Mouse (Mus musculus) ES-E14 (cell line): ENCODE measurements around the gene Mroh9. TPM values are rescaled to one million over a fixed set of nuclear protein-coding genes. Genes with fewer than 3 reads are reported as not detected.
A peak's percentile ranks its signal among the peaks of the same experiment; 100 is the strongest.

Experiments
- DNase-seq: peaks from one replicate; pipeline ENCODE4 v3.0.0-alpha.2; 2013; ENCODE audit warnings: low read depth, low spot score
- H3K27ac ChIP-seq: 2 replicates; pipeline ENCODE4 v1.5.1; 2012; ENCODE audit warnings: low read depth, mild to moderate bottlenecking, low read length, moderate library complexity, mixed read lengths; ENCODE audit not compliant: poor library complexity, insufficient read depth, severe bottlenecking
- H3K36me3 ChIP-seq: 2 replicates; pipeline ENCODE4 v1.6.1; 2012; ENCODE audit warnings: mild to moderate bottlenecking, low read length, moderate library complexity, mixed read lengths; ENCODE audit not compliant: control insufficient read depth, poor library complexity, insufficient read depth, severe bottlenecking
- H3K4me1 ChIP-seq, 2 experiments: fragments of 150-350 bp in 1 of 2; sonication (generic) in 1 of 2; 2 replicates each; pipeline ENCODE4 v1.6.1; 2012; ENCODE audit warnings: low read length in 2 of 2, mild to moderate bottlenecking in 1 of 2, mixed read lengths in 1 of 2; ENCODE audit not compliant: control insufficient read depth in 2 of 2, insufficient read depth in 2 of 2, poor library complexity in 1 of 2
- H3K4me3 ChIP-seq, 2 experiments: fragments of 150-350 bp in 1 of 2; sonication (generic) in 1 of 2; 2 replicates each; pipeline ENCODE4 v1.5.1; 2012; ENCODE audit warnings: low read length in 2 of 2, low read depth in 1 of 2, mild to moderate bottlenecking in 1 of 2, mixed read lengths in 1 of 2; ENCODE audit not compliant: insufficient read depth in 1 of 2, poor library complexity in 1 of 2, severe bottlenecking in 1 of 2
- H3K9ac ChIP-seq: 2 replicates; pipeline ENCODE4 v1.6.1; 2012; ENCODE audit warnings: low read depth, mild to moderate bottlenecking, low read length, mixed read lengths; ENCODE audit not compliant: poor library complexity, insufficient read depth, severe bottlenecking
- H3K9me3 ChIP-seq: fragments of 150-350 bp; sonication (generic); 2 replicates; pipeline ENCODE4 v1.6.1; 2012; ENCODE audit warnings: low read depth, mild to moderate bottlenecking, low read length; ENCODE audit not compliant: control insufficient read depth, insufficient read depth
- CHD2 ChIP-seq: IDR thresholded peaks from 2 replicates; pipeline ENCODE4 v1.6.1; 2014; ENCODE audit warnings: mild to moderate bottlenecking, low read depth, low read length, inconsistent platforms
- HCFC1 ChIP-seq: IDR thresholded peaks from 2 replicates; pipeline ENCODE4 v1.6.1; 2012; ENCODE audit warnings: low read length, inconsistent platforms, borderline replicate concordance; ENCODE audit not compliant: insufficient read depth
- MAFK ChIP-seq: IDR thresholded peaks from 2 replicates; pipeline ENCODE4 v1.6.1; 2014; ENCODE audit warnings: mild to moderate bottlenecking, low read depth, low read length, inconsistent platforms; ENCODE audit not compliant: insufficient read depth
- ZC3H11A ChIP-seq: IDR thresholded peaks from 2 replicates; pipeline ENCODE4 v1.6.1; 2012; ENCODE audit warnings: low read depth, mild to moderate bottlenecking, inconsistent platforms, low read length, borderline replicate concordance
- ZNF384 ChIP-seq: IDR thresholded peaks from 2 replicates; pipeline ENCODE4 v1.6.1; 2012; ENCODE audit warnings: low read depth, low read length, inconsistent platforms
- in situ Hi-C, 2 experiments: fragments of 600-800 bp; cut with MboI; formaldehyde crosslinking; loops; one replicate each; pipeline ENCODE4 v1.15.1; 2025; ENCODE audit warnings: low sequenced_read_pairs in 2 of 2, inconsistent platforms in 1 of 2; ENCODE audit not compliant: unreplicated experiment in 2 of 2
- total RNA-seq: library from RNA; depleted of rRNA; stranded (reverse); fragments of 300-350 nt; gene quantifications from 2 replicates; pipeline ENCODE4 v1.2.3, GENCODE M21; 2012

The Mroh9 gene
- total RNA-seq, 1 experiment = not detected

- Histone ChIP-seq H3K27ac (no peak overlapping the region), H3K9ac (no peak overlapping the region), H3K36me3 (no peaks in the 10 kb centered on the region), H3K4me3 (no peak overlapping the region), H3K4me1 (no peaks in the 10 kb centered on the region), H3K9me3 (no peaks in the 10 kb centered on the region)
- TF ChIP-seq MAFK (no peak), HCFC1 (no peak), CHD2 (no peak), ZNF384 (no peak), ZC3H11A (no peak)
- in situ Hi-C loops = no loop called here
- peak; percentile 35 for DNase-seq
Measured at GRCm38 (mm10) chr1:163091438-163092155, 6.1 kb upstream of the Mroh9 start.

- Histone ChIP-seq H3K4me3 (no peak overlapping the region), H3K36me3 (no peaks in the 10 kb centered on the region), H3K27ac (no peak overlapping the region), H3K4me1 (no peaks in the 10 kb centered on the region), H3K9ac (no peak overlapping the region), H3K9me3 (no peaks in the 10 kb centered on the region)
- in situ Hi-C loops = loop anchor here (5.0 to 25.0 kb wide), 2 partner anchors 178 to 183 kb away; partner anchors contain the start of gene Fmo2 (in 1 of the 2)
- DNase-seq = no peak
- TF ChIP-seq HCFC1 = no peak
- no peak for TF ChIP-seq ZC3H11A
- TF ChIP-seq ZNF384 = no peak
- no peak for TF ChIP-seq MAFK
- TF ChIP-seq CHD2 = no peak
Measured at GRCm38 (mm10) chr1:163070502-163070901, 15.0 kb downstream of the Mroh9 start.

GRCm38 (mm10) chr1:163060381-163060780 is 25.1 kb downstream of the Mroh9 start:
- Histone ChIP-seq H3K27ac (no peak overlapping the region), H3K36me3 (no peaks in the 10 kb centered on the region), H3K4me1 (no peaks in the 10 kb centered on the region), H3K9me3 (no peaks in the 10 kb centered on the region), H3K4me3 (no peak overlapping the region), H3K9ac (no peak overlapping the region)
- TF ChIP-seq CHD2 (no peak), ZC3H11A (no peak), ZNF384 (no peak), MAFK (no peak), HCFC1 (no peak)
- no peak for DNase-seq
- in situ Hi-C loops = loop anchor here in 1 of 2 experiments (25.0 kb wide), 1 partner anchor 173 kb away; the partner anchor contains the start of gene Fmo2

- DNase-seq = no peak
- H3K4me3 ChIP-seq = no peak overlapping the region
- no peak overlapping the region for H3K27ac ChIP-seq
- H3K9me3 ChIP-seq = no peaks in the 10 kb centered on the region
- peak; percentile 37; the same call in 1 of the 2 replicates for TF ChIP-seq ZC3H11A
- TF ChIP-seq ZNF384 = no peak
- no peaks in the 10 kb centered on the region for H3K4me1 ChIP-seq
- H3K36me3 ChIP-seq = no peaks in the 10 kb centered on the region
- in situ Hi-C loops = loop anchor here in 1 of 2 experiments (25.0 kb wide), 1 partner anchor 170 kb away; the partner anchor contains the start of gene Fmo2
- no peak overlapping the region for H3K9ac ChIP-seq
Measured at GRCm38 (mm10) chr1:163057363-163057762, 28.1 kb downstream of the Mroh9 start.
